Mouse (Mus musculus) neural tube, embryonic 13.5 days (tissue): ENCODE measurements at regions not wholly inside any gene's neighbourhood (a gene's known extent, or its start where the extent isn't known, plus 50 kb on each side); places are given as distances from the start of the nearest gene placed in this dataset.

Source experiments
- ATAC-seq: fragments of 200-750 bp; cut with Nextera tagmentation; 2 replicates; pipeline ENCODE4 v1.8.0; 2017; ENCODE audit warnings: low read depth, mild to moderate bottlenecking, moderate TSS enrichment, moderate library complexity
- H3K27ac ChIP-seq: fragments of 300-500 bp; sonication (generic); replicated peaks from 2 replicates; pipeline ENCODE4 v1.5.1; 2015; ENCODE audit warnings: moderate library complexity, mild to moderate bottlenecking, inconsistent platforms
- H3K27me3 ChIP-seq: fragments of 300-500 bp; sonication (generic); 2 replicates; pipeline ENCODE4 v1.6.1; 2015; ENCODE audit warnings: mild to moderate bottlenecking, inconsistent platforms
- H3K36me3 ChIP-seq: fragments of 300-500 bp; sonication (generic); 2 replicates; pipeline ENCODE4 v1.6.1; 2015; ENCODE audit warnings: mild to moderate bottlenecking, inconsistent platforms
- H3K4me1 ChIP-seq: fragments of 300-500 bp; sonication (generic); replicated peaks from 2 replicates; pipeline ENCODE4 v1.6.1; 2015; ENCODE audit warnings: inconsistent platforms
- H3K4me2 ChIP-seq: fragments of 300-500 bp; sonication (generic); 2 replicates; pipeline ENCODE4 v1.6.1; 2015; ENCODE audit warnings: inconsistent platforms, mild to moderate bottlenecking, moderate library complexity
- H3K4me3 ChIP-seq: fragments of 300-500 bp; sonication (generic); 2 replicates; pipeline ENCODE4 v1.5.1; 2015; ENCODE audit warnings: mild to moderate bottlenecking, inconsistent platforms
- H3K9ac ChIP-seq: fragments of 300-500 bp; sonication (generic); 2 replicates; pipeline ENCODE4 v1.6.1; 2015; ENCODE audit warnings: moderate library complexity, mild to moderate bottlenecking, inconsistent platforms
- H3K9me3 ChIP-seq: fragments of 300-500 bp; sonication (generic); 2 replicates; pipeline ENCODE4 v1.6.1; 2016; ENCODE audit warnings: inconsistent platforms
- WGBS: fragments of 180-500 bp; shearing (Covaris S2); methylation state at CpG from one replicate; pipeline ENCODE4 v1.1.7; 2015; 5-methylcytosine and 5-hydroxymethylcytosine counted together

GRCm38 (mm10) chr13:60337383-60337782, 160.2 kb upstream of the Gas1 start:
- Histone ChIP-seq H3K4me3 (no peak overlapping the region), H3K4me2 (no peak overlapping the region), H3K27ac (no peak overlapping the region), H3K9ac (no peak overlapping the region), H3K36me3 (no peaks in the 10 kb centered on the region), H3K4me1 (peaks cover 7% of the 10 kb centered on the region; the same call in 1 of the 2 replicates), H3K9me3 (no peaks in the 10 kb centered on the region), H3K27me3 (no peaks in the 10 kb centered on the region)
- 40% methylated on average over 2 of the region's 2 CpGs for WGBS
- ATAC-seq: no peak; the same call in 1 of the 2 replicates

- H3K36me3 ChIP-seq: no peaks in the 10 kb centered on the region
- H3K9ac ChIP-seq: no peak overlapping the region
- H3K4me1 ChIP-seq: peaks cover 7% of the 10 kb centered on the region; the same call in 1 of the 2 replicates
- H3K27me3 ChIP-seq: no peaks in the 10 kb centered on the region
- no peaks in the 10 kb centered on the region for H3K9me3 ChIP-seq
- no peak overlapping the region for H3K4me3 ChIP-seq
- no peak for ATAC-seq
- 87% methylated on average over 8 of the region's 8 CpGs for WGBS
- H3K4me2 ChIP-seq: no peak overlapping the region
- H3K27ac ChIP-seq: no peak overlapping the region
Measured at GRCm38 (mm10) chr13:60338107-60338506, 160.9 kb upstream of the Gas1 start.

DNA sequence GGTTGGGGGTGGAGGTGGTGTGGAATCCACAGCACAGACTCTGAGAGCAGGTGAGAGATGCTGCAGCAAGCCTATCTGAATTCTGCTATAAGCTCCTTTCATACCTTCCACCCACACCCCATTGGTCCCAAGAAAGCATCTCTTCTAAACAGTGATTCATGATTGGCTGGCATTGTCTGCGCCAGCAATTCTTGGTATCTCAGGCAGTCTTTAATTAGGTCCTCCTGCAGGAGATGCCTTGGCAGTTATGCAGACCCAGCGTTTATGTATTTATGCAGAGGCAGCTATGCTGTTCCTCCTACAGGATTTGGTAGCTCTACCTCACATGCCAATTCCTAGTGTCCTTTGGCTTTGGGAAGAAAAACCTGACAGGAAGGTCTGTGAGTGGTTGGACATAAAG, 162.9 kb upstream of the Gas1 start:
- Histone ChIP-seq H3K4me2 (no peak overlapping the region), H3K27me3 (no peaks in the 10 kb centered on the region), H3K27ac (no peak overlapping the region), H3K9ac (no peak overlapping the region), H3K4me3 (no peak overlapping the region), H3K36me3 (no peaks in the 10 kb centered on the region), H3K4me1 (peaks cover 7% of the 10 kb centered on the region; the same call in 1 of the 2 replicates), H3K9me3 (no peaks in the 10 kb centered on the region)
- 97% methylated on average over 2 of the region's 2 CpGs for WGBS
- ATAC-seq: no peak

GRCm38 (mm10) chr13:60347881-60348280, 170.7 kb upstream of the Gas1 start:
- Histone ChIP-seq H3K9ac (no peak overlapping the region), H3K4me3 (no peak overlapping the region), H3K9me3 (no peaks in the 10 kb centered on the region), H3K4me2 (no peak overlapping the region), H3K27ac (no peak overlapping the region; the same call in 1 of the 2 replicates), H3K4me1 (peaks cover 12% of the 10 kb centered on the region), H3K36me3 (no peaks in the 10 kb centered on the region), H3K27me3 (no peaks in the 10 kb centered on the region)
- 12% methylated on average over 7 of the region's 7 CpGs for WGBS
- ATAC-seq: peak; percentile 83

GRCm38 (mm10) chr13:60348438-60348837, 171.3 kb upstream of the Gas1 start:
- Histone ChIP-seq H3K4me1 (peaks cover 14% of the 10 kb centered on the region), H3K27ac (no peak overlapping the region), H3K36me3 (no peaks in the 10 kb centered on the region), H3K9me3 (no peaks in the 10 kb centered on the region), H3K27me3 (no peaks in the 10 kb centered on the region), H3K4me3 (no peak overlapping the region), H3K4me2 (no peak overlapping the region), H3K9ac (no peak overlapping the region)
- ATAC-seq: no peak
- WGBS: 69% methylated on average over 2 of the region's 2 CpGs

- Histone ChIP-seq H3K9ac (no peak overlapping the region), H3K4me2 (no peak overlapping the region), H3K4me1 (0 out of 2 replicates have a peak, but pooled peaks cover 3% of the 10 kb centered on the region), H3K9me3 (no peaks in the 10 kb centered on the region), H3K4me3 (no peak overlapping the region), H3K27me3 (no peaks in the 10 kb centered on the region), H3K36me3 (no peaks in the 10 kb centered on the region), H3K27ac (no peak overlapping the region)
- WGBS: 76% methylated on average over 6 of the region's 6 CpGs
- ATAC-seq: no peak
Measured at GRCm38 (mm10) chr13:60355707-60356490, 178.7 kb upstream of the Gas1 start.

GRCm38 (mm10) chr13:60358408-60359060, 181.4 kb upstream of the Gas1 start:
- Histone ChIP-seq H3K4me1 (no peaks in the 10 kb centered on the region), H3K9ac (no peak overlapping the region)

GRCm38 (mm10) chr13:60364778-60365672, 187.9 kb upstream of the Gas1 start:
- no peaks in the 10 kb centered on the region for H3K9me3 ChIP-seq
- WGBS: 61% methylated on average over 13 of the region's 13 CpGs
- no peak overlapping the region for H3K27ac ChIP-seq
- no peaks in the 10 kb centered on the region for H3K27me3 ChIP-seq
- no peak overlapping the region for H3K4me3 ChIP-seq
- no peak overlapping the region for H3K9ac ChIP-seq
- H3K4me2 ChIP-seq: no peak overlapping the region
- no peak; the same call in 1 of the 2 replicates for ATAC-seq
- H3K36me3 ChIP-seq: no peaks in the 10 kb centered on the region
- H3K4me1 ChIP-seq: 0 out of 2 replicates have a peak, but pooled peaks cover 4% of the 10 kb centered on the region

More at GRCm38 (mm10) chr13:60358408-60359060, 181.4 kb upstream of the Gas1 start:
- Histone ChIP-seq H3K4me3 (no peak overlapping the region), H3K36me3 (no peaks in the 10 kb centered on the region), H3K27me3 (no peaks in the 10 kb centered on the region), H3K4me2 (no peak overlapping the region), H3K27ac (no peak overlapping the region), H3K9me3 (no peaks in the 10 kb centered on the region)
- no peak for ATAC-seq
- 78% methylated on average over 7 of the region's 7 CpGs for WGBS

DNA sequence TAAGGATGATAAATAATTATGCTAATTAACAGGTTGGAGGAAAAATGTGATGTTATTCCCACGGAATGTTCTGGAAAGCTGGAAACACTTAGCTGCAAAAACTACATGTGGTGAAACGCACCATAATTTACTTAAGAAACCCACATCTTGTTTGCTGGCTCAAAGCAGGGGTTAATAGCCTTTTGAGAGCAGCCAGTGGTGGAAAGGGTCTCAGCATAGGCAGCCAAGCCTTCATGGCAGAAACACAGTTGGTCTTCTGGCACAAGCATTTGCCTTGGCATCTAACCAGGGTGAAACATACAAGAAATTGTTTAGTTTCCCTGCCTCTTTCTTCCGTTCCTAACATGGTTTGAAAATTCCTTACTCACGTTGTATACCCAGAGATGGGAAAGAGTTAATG, 192.1 kb upstream of the Gas1 start:
- Histone ChIP-seq H3K4me2 (no peak overlapping the region), H3K36me3 (no peaks in the 10 kb centered on the region), H3K4me3 (no peak overlapping the region), H3K9ac (no peak overlapping the region), H3K27ac (no peak overlapping the region), H3K4me1 (0 out of 2 replicates have a peak, but pooled peaks cover 4% of the 10 kb centered on the region), H3K27me3 (no peaks in the 10 kb centered on the region), H3K9me3 (no peaks in the 10 kb centered on the region)
- ATAC-seq: no peak
- 81% methylated on average over 4 of the region's 4 CpGs for WGBS

DNA sequence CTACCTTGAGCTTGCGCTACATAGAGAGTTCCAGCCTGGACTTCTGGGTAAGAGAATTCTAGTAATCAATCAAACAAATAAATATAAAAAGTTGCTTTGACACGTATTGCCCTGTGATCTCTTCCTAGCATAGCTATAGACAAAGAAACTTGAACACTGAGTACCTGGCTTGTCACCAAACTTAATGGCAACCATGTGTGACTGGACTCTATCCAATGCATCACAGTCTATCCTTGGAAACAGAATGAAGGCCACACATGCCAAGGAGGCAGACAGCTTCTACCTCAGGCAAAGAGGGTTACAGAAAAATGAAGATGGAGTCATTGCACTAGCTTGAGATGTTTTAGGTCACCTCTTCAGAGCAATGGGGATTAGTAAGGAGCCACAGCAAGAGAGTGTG, 194.5 kb upstream of the Gas1 start:
- no peak overlapping the region for H3K4me3 ChIP-seq
- WGBS: 81% methylated on average over 2 of the region's 2 CpGs
- no peaks in the 10 kb centered on the region for H3K9me3 ChIP-seq
- H3K4me2 ChIP-seq: no peak overlapping the region
- no peak for ATAC-seq
- H3K4me1 ChIP-seq: no peaks in the 10 kb centered on the region
- H3K27me3 ChIP-seq: no peaks in the 10 kb centered on the region
- H3K9ac ChIP-seq: no peak overlapping the region
- no peaks in the 10 kb centered on the region for H3K36me3 ChIP-seq
- no peak overlapping the region for H3K27ac ChIP-seq

DNA sequence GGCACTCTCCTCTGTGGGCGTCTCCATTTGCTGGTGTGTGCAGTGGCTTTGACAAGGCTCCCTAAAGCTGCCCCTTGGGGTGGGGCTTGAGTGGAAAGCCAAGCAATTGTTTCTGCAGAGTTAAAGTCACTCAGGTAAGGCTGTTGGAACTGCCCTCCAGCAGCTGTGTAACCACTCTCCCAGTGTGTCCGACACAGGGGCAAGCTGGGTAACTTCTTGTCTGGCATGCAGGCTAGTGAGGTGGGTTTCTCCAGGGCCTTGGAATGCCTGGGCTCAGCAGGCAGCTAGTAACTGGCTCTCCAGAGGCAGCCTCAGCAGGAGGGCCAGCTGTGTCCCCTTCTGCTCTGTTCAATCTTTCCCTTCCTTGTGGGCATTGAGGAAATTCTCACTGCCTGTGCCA, 199.5 kb upstream of the Gas1 start:
- no peaks in the 10 kb centered on the region for H3K27me3 ChIP-seq
- no peak for ATAC-seq
- no peak overlapping the region for H3K4me3 ChIP-seq
- H3K4me2 ChIP-seq: no peak overlapping the region
- no peak overlapping the region for H3K9ac ChIP-seq
- WGBS: 56% methylated on average over 2 of the region's 2 CpGs
- H3K9me3 ChIP-seq: no peaks in the 10 kb centered on the region
- H3K36me3 ChIP-seq: no peaks in the 10 kb centered on the region
- H3K4me1 ChIP-seq: no peaks in the 10 kb centered on the region
- H3K27ac ChIP-seq: no peak overlapping the region

DNA sequence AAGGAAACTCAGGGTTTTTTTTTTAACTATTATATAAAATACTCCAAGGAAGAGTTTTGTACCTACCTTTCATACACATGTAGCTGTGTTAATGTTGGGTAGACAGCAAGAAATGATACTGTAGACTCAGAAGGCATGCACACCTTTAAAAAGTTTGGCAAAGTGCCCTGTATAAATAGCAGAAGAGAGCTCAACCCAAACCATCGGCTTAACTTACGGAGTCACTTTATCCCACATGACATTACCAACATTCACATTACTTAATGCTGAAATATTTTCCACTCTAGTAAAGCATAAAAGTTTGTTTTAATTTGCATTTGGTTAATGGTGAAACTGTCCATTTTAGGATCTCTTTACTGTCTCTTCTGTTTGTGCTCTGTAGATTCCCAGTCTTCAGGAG, 205.7 kb upstream of the Gas1 start:
- Histone ChIP-seq H3K27me3 (no peaks in the 10 kb centered on the region), H3K4me3 (no peak overlapping the region), H3K4me2 (no peak overlapping the region), H3K9me3 (0 out of 2 replicates have a peak, but pooled peaks cover 5% of the 10 kb centered on the region), H3K9ac (no peak overlapping the region), H3K27ac (no peak overlapping the region), H3K4me1 (no peaks in the 10 kb centered on the region), H3K36me3 (no peaks in the 10 kb centered on the region)
- no peak for ATAC-seq
- WGBS: 95% methylated on average over 2 of the region's 2 CpGs
